Mouse (Mus musculus): ENCODE results near the gene Zbtb16. TPM values are rescaled to one million over a fixed set of nuclear protein-coding genes. Genes with fewer than 3 reads are reported as not detected.

Gene Zbtb16
- total RNA-seq, 2 experiments from 2014 or later: 4.7 to 5.8 TPM

- ATAC-seq (replicated peaks; ENCODE audit: poor library complexity): no peak
Measured at GRCm38 (mm10) chr9:48828839-48829238, 7.2 kb downstream of the Zbtb16 start.

GRCm38 (mm10) chr9:48826377-48826889 is 9.6 kb downstream of the Zbtb16 start:
- peak; percentile 45 for ATAC-seq (replicated peaks; ENCODE audit: poor library complexity)

GRCm38 (mm10) chr9:48824533-48825130 is 11.4 kb downstream of the Zbtb16 start:
- no peak for ATAC-seq (replicated peaks; ENCODE audit: poor library complexity)

GRCm38 (mm10) chr9:48823851-48824250 is 12.2 kb downstream of the Zbtb16 start:
- no peak for ATAC-seq (replicated peaks; ENCODE audit: poor library complexity)

- no peak for ATAC-seq (replicated peaks; ENCODE audit: poor library complexity)
Measured at GRCm38 (mm10) chr9:48823319-48823705, 12.7 kb downstream of the Zbtb16 start.

GRCm38 (mm10) chr9:48822586-48823318 is 13.3 kb downstream of the Zbtb16 start:
- ATAC-seq (replicated peaks; ENCODE audit: poor library complexity): no peak

- ATAC-seq (replicated peaks; ENCODE audit: poor library complexity): no peak
Measured at GRCm38 (mm10) chr9:48821916-48822585, 14.0 kb downstream of the Zbtb16 start.

GRCm38 (mm10) chr9:48821431-48821830 is 14.6 kb downstream of the Zbtb16 start:
- peak; percentile 51 for ATAC-seq (replicated peaks; ENCODE audit: poor library complexity)

GRCm38 (mm10) chr9:48820791-48821190 is 15.2 kb downstream of the Zbtb16 start:
- no peak for ATAC-seq (replicated peaks; ENCODE audit: poor library complexity)

- no peak for ATAC-seq (replicated peaks; ENCODE audit: poor library complexity)
Measured at GRCm38 (mm10) chr9:48819695-48820094, 16.3 kb downstream of the Zbtb16 start.

- ATAC-seq (replicated peaks; ENCODE audit: poor library complexity): no peak
Measured at GRCm38 (mm10) chr9:48819137-48819536, 16.9 kb downstream of the Zbtb16 start.

GRCm38 (mm10) chr9:48817907-48818306 is 18.1 kb downstream of the Zbtb16 start:
- ATAC-seq (replicated peaks; ENCODE audit: poor library complexity): no peak

GRCm38 (mm10) chr9:48817399-48817793 is 18.6 kb downstream of the Zbtb16 start:
- peak; percentile 37 for ATAC-seq (replicated peaks; ENCODE audit: poor library complexity)

GRCm38 (mm10) chr9:48816678-48817398 is 19.2 kb downstream of the Zbtb16 start:
- ATAC-seq (replicated peaks; ENCODE audit: poor library complexity): no peak

GRCm38 (mm10) chr9:48816157-48816556 is 19.9 kb downstream of the Zbtb16 start:
- no peak for ATAC-seq (replicated peaks; ENCODE audit: poor library complexity)

- peak; percentile 37 for ATAC-seq (replicated peaks; ENCODE audit: poor library complexity)
Measured at GRCm38 (mm10) chr9:48814881-48815495, 21.0 kb downstream of the Zbtb16 start.

GRCm38 (mm10) chr9:48813960-48814880 is 21.8 kb downstream of the Zbtb16 start:
- ATAC-seq (replicated peaks; ENCODE audit: poor library complexity): peak; percentile 84

GRCm38 (mm10) chr9:48812352-48812751 is 23.7 kb downstream of the Zbtb16 start:
- no peak for ATAC-seq (replicated peaks; ENCODE audit: poor library complexity)

GRCm38 (mm10) chr9:48806591-48806990 is 29.4 kb downstream of the Zbtb16 start:
- peak; percentile 26 for ATAC-seq (replicated peaks; ENCODE audit: poor library complexity)

GRCm38 (mm10) chr9:48805850-48806249 is 30.2 kb downstream of the Zbtb16 start:
- ATAC-seq (replicated peaks; ENCODE audit: poor library complexity): peak; percentile 48
